ENCODE assay signal across 15 mouse cellular contexts in the genomic region with DNA sequence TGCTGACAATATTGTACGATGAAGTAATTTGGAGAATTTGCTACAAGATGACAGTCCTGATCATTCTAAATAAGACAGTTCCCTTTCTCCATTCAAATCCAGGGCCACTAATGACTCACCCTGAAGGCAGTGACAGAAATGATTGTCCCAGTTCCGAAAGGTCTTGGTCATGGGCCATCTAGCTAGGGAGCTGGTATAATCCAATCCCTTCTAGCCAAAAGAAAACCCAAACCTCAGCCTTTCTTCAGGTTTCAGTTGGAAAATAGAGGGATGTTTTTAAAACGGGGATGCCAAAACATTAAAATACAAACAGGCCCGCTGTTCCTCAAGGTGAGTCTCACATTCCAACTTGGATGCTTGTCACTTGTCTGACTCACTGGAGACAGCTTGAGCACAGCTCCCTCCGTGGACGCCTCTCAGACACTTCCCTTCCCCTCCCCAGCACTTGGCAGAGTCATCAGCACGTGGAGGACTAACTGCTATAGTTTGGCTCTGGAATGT. TPM values are rescaled to one million over a fixed set of nuclear protein-coding genes. Genes with fewer than 3 reads are reported as not detected.
DNase-seq lines count a peak whose midpoint lies in the region; ATAC-seq lines count a peak whose summit lies in the region.
"Had no signal": no experiment of that assay in that cellular context is flagged by ENCODE, and none has a peak within 500 bp of the region (broad histone marks: within the 10 kb centered on the region; RNA-seq: fewer than 3 reads in every experiment).

No protein-coding gene starts in this region.

- no peak overlapping the region for H3K4me3 ChIP-seq in forebrain, embryonic 14.5 days (ENCODE audit: low read depth, low read length)
- H3K4me3 ChIP-seq in forebrain, embryonic 15.5 days, result no peak overlapping the region
- no peak overlapping the region for H3K4me3 ChIP-seq in hindbrain, embryonic 13.5 days
- H3K4me3 ChIP-seq: embryonic facial prominence, embryonic 12.5 days; heart, embryonic 15.5 days; limb, embryonic 10.5 days had no signal

- ATAC-seq in forebrain, embryonic 14.5 days, result no peak
- no peak for ATAC-seq in forebrain, embryonic 15.5 days (replicated peaks)
- no peak for ATAC-seq in megakaryocyte-erythroid progenitor cell, adult 5-6 weeks (replicated peaks; ENCODE audit: low FRiP score, low TSS enrichment, poor library complexity, severe bottlenecking)
- no peak for ATAC-seq in hindbrain, embryonic 13.5 days (ENCODE audit: low FRiP score)
- ATAC-seq: midbrain, embryonic 16.5 days had no signal

- no peak overlapping the region for H3K4me2 ChIP-seq in forebrain, embryonic 14.5 days (ENCODE audit: low read length)
- no peak overlapping the region for H3K4me2 ChIP-seq in forebrain, embryonic 15.5 days (replicated peaks)
- no peak overlapping the region for H3K4me2 ChIP-seq in hindbrain, embryonic 13.5 days
- H3K4me2 ChIP-seq: embryonic facial prominence, embryonic 12.5 days; heart, embryonic 15.5 days had no signal

- 67% methylated on average over 7 of the region's 7 CpGs for WGBS in forebrain, embryonic 14.5 days
- 70% methylated on average over 7 of the region's 7 CpGs for WGBS in forebrain, embryonic 15.5 days
- WGBS in hindbrain, embryonic 13.5 days, result 85% methylated on average over 7 of the region's 7 CpGs

- intact Hi-C loops in left cerebral cortex, postnatal 14 days (cut with DNase I), result loop anchor here (5.0 kb wide), 1 partner anchor 40 kb away; no protein-coding TSS in a partner anchor

- H3K4me1 ChIP-seq in forebrain, embryonic 14.5 days (ENCODE audit: control insufficient read depth, insufficient read depth, low read length), result no peaks in the 10 kb centered on the region
- peaks cover 8% of the 10 kb centered on the region; the same call in 1 of the 2 replicates for H3K4me1 ChIP-seq in forebrain, embryonic 15.5 days
- no peaks in the 10 kb centered on the region for H3K4me1 ChIP-seq in hindbrain, embryonic 13.5 days (replicated peaks)

- peak; percentile 24 for DNase-seq in forebrain, embryonic 14.5 days (ENCODE audit: low spot score)
- peak; percentile 73 for DNase-seq in adrenal gland, postnatal 14 days
- DNase-seq in cerebellum, postnatal 36 days, result peak; percentile 67 to 74
- peak; percentile 68 to 86 for DNase-seq in left cerebral cortex, postnatal 14 days (ENCODE audit: low spot score in 2 of 2)
- no peak for DNase-seq in kidney, adult 11 months
- DNase-seq: B cell, adult 2 months; lung, adult 18-20 months; thymus, postnatal 4 days had no signal

- no peak overlapping the region for H3K27ac ChIP-seq in forebrain, embryonic 14.5 days (ENCODE audit: low read depth, low read length)
- H3K27ac ChIP-seq in forebrain, embryonic 15.5 days (replicated peaks), result no peak overlapping the region; the same call in 1 of the 2 replicates
- no peak overlapping the region for H3K27ac ChIP-seq in hindbrain, embryonic 13.5 days
- H3K27ac ChIP-seq: embryonic facial prominence, embryonic 12.5 days; heart, embryonic 15.5 days; limb, embryonic 10.5 days had no signal

- no peaks in the 10 kb centered on the region for H3K27me3 ChIP-seq in forebrain, embryonic 14.5 days (replicated peaks; ENCODE audit: control insufficient read depth, insufficient read depth, low read length)
- no peaks in the 10 kb centered on the region for H3K27me3 ChIP-seq in forebrain, embryonic 15.5 days
- no peaks in the 10 kb centered on the region for H3K27me3 ChIP-seq in hindbrain, embryonic 13.5 days
- H3K27me3 ChIP-seq: embryonic facial prominence, embryonic 12.5 days had no signal

- H3K36me3 ChIP-seq in forebrain, embryonic 14.5 days (ENCODE audit: control insufficient read depth, insufficient read depth, low read length), result no peaks in the 10 kb centered on the region
- H3K36me3 ChIP-seq in forebrain, embryonic 15.5 days, result no peaks in the 10 kb centered on the region
- H3K36me3 ChIP-seq in hindbrain, embryonic 13.5 days, result no peaks in the 10 kb centered on the region
- H3K36me3 ChIP-seq: embryonic facial prominence, embryonic 12.5 days; heart, embryonic 15.5 days; limb, embryonic 10.5 days had no signal

- no peaks in the 10 kb centered on the region for H3K9me3 ChIP-seq in forebrain, embryonic 14.5 days (replicated peaks; ENCODE audit: control insufficient read depth, low read length)
- no peaks in the 10 kb centered on the region for H3K9me3 ChIP-seq in forebrain, embryonic 15.5 days
- H3K9me3 ChIP-seq in hindbrain, embryonic 13.5 days, result no peaks in the 10 kb centered on the region
- H3K9me3 ChIP-seq: embryonic facial prominence, embryonic 12.5 days; heart, embryonic 15.5 days; limb, embryonic 10.5 days had no signal

- H3K9ac ChIP-seq in forebrain, embryonic 14.5 days (ENCODE audit: low read length), result no peak overlapping the region
- H3K9ac ChIP-seq in forebrain, embryonic 15.5 days (replicated peaks), result no peak overlapping the region
- H3K9ac ChIP-seq in hindbrain, embryonic 13.5 days, result no peak overlapping the region
- H3K9ac ChIP-seq: embryonic facial prominence, embryonic 12.5 days; heart, embryonic 15.5 days had no signal

RNA-seq across cellular contexts. Expression of a gene that starts 24.0 kb away (rescaled TPM):
- polyA plus RNA-seq in forebrain, embryonic 14.5 days (2014; fragmentation: Nextera tagmentation; extraction: Ambion mirVana), result 3.2 and 5.3 TPM in 2 replicates
- polyA plus RNA-seq in forebrain, embryonic 15.5 days (2015; fragmentation: Nextera tagmentation; extraction: Ambion mirVana), result 4.1 and 4.2 TPM in 2 replicates
- total RNA-seq in adrenal gland, postnatal 14 days (2021), result 0.33 and 1.6 TPM in 2 replicates
- 100 to 1,000 TPM; 146 to 150 TPM for total RNA-seq in left cerebral cortex, postnatal 14 days (2021)
- total RNA-seq in megakaryocyte-erythroid progenitor cell, adult 5-6 weeks (2014; fragmentation: Nextera tagmentation), result not detected in 2 replicates
- not detected in 2 replicates for total RNA-seq in megakaryocyte-erythroid progenitor cell, adult 5-6 weeks (2017)
- polyA plus RNA-seq in hindbrain, embryonic 13.5 days (2015; fragmentation: Nextera tagmentation; extraction: Ambion mirVana), result 4.3 and 5.1 TPM in 2 replicates

Comparison
In these comparisons a context has a peak if more than half of its experiments do, and no peak if none do; other contexts are left out.
1. RNA of a gene that starts 24.0 kb away (total RNA-seq): 146 to 150 TPM in left cerebral cortex, postnatal 14 days; 0.33 to 1.6 TPM in adrenal gland, postnatal 14 days and not detected in megakaryocyte-erythroid progenitor cell, adult 5-6 weeks; every median in the first group is over 10 times any median in the second.